Mouse (Mus musculus): ENCODE results near the gene Btbd35f25. TPM values are rescaled to one million over a fixed set of nuclear protein-coding genes. Genes with fewer than 3 reads are reported as not detected.
"Not testable (repeated sequence)": the region's sequence is repeated elsewhere in the genome, so short reads cannot be mapped to it uniquely, and the experiment has no call there.

The Btbd35f25 gene
- polyA plus RNA-seq (2015; fragmentation: Nextera tagmentation; extraction: Ambion mirVana): not detected in 2 replicates

DNA sequence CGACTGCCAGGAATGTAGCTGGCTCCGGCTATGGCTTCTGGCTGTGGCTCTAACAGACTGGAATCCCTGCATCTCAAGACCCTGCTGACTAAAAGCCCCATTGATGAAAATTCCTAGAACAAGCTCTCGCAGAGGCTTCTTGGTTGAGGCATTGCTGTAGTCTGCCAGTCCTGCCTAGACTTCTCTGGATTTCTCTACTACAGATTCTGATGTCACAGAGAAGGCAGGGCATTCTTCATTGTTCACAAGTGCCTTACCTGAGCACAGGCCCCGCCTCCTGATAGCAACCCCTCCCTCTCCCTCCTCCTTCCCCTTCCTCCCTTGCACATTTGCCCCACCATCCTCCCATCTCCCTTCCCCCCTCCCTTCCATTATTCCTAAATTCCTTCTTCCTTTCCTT, at the start of gene Btbd35f25:
Gene Btbd35f25, minus strand, starts transcription at position 101 of the 400 bp plus-strand sequence.
- not testable (repeated sequence) for DNase-seq (ENCODE audit: low spot score)

DNA sequence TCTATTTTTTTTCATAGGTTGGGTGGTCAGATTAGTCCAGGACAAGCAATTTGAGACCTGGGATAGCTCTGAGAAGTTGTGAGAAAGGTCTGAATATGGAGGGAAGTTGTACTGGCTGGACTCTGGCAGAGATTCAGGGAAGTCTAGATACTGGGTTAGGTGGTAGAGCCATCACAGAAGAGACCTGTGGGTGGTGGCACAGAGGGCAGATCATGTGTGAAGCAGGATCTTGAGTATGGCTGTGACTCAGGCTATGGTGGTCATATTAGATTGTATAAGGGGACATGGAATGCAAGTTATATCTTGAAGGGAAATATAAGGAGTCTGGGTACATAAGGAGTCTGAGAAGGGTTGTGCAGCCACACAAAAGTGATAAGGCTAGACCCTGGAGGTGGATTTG, 49.3 kb upstream of the Btbd35f25 start:
- no peak for DNase-seq (ENCODE audit: low spot score)

DNA sequence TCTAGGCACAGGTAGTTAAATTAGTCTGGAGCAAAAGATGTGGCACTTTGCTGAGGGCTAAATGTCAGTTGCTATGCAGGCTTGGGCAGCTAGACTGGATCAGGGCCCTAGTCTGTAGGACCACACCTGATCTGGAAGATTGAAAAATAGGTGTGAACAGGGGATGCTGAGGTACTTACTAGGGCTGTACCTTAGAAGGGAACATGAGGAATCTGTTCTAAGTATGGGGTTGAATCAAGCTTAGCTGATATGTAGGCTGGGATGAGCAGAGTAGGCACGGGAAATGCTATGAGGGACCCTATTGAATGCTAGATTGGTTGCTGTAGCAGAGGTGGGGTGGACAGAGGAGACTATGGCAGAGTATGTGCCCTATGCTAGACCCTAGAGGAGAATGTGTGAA, 47.0 kb upstream of the Btbd35f25 start:
- DNase-seq (ENCODE audit: low spot score): no peak

DNA sequence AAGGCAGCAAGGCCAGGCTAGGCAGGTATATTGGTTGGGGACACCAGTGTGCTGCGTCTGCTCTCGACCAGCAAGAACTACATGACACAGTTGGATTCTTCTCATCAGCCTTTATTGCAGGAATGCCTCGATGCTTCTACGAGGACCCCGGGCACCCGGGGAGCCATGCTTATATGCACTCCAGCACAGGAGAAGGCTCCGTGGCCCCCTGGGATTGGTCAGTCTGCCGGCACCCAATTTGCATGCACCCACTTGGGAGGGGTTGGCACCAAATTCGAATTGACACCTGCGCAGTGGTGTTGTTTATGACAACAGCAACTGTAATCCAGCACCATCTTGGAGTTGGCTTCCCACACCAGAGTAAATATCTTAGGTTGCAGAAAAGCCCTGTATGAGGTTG, 28.1 kb upstream of the Btbd35f25 start:
- no peak for DNase-seq (ENCODE audit: low spot score)

DNA sequence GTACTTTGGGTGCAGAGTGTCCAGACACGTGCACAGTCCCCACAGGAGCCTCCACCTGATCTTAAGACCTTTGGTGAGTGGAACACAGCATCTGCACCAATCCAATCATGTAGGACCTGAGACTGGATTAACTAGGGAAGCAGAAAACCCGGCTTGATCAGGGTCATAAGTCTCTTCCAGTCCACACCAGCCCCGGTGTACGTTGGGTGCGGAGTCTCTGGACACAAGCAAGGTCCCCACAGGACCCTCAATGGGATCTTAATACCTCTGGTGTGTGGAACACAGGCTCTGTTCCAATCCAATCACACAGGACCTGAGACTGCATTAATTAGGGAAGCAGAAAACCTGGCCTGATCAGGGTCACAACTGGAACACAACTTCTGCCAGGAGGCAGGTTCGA, 20.0 kb upstream of the Btbd35f25 start:
- DNase-seq (ENCODE audit: low spot score): no peak

Other genes starting within 250 kb of the Btbd35f25 start
- not detected in 2 replicates for gene Gm21883, start 142.9 kb downstream of the Btbd35f25 start, polyA plus RNA-seq (2015; fragmentation: Nextera tagmentation; extraction: Ambion mirVana)
- gene Spin2e, start 98.2 kb downstream of the Btbd35f25 start, polyA plus RNA-seq (2015; fragmentation: Nextera tagmentation; extraction: Ambion mirVana): not detected in 2 replicates
- not detected in 2 replicates for gene Gm21637, start 244.9 kb upstream of the Btbd35f25 start, polyA plus RNA-seq (2015; fragmentation: Nextera tagmentation; extraction: Ambion mirVana)